Mouse (Mus musculus) embryonic facial prominence, embryonic 11.5 days (tissue): ENCODE results near the gene Tor2a. TPM values are rescaled to one million over a fixed set of nuclear protein-coding genes. Genes with fewer than 3 reads are reported as not detected.

Experiments
- ATAC-seq: fragments of 200-750 bp; cut with Nextera tagmentation; replicated peaks from 2 replicates; pipeline ENCODE4 v1.8.0; 2017; ENCODE audit warnings: low read depth; ENCODE audit not compliant: insufficient number of reproducible peaks, low FRiP score, low TSS enrichment
- DNase-seq: peaks from one replicate; pipeline ENCODE4 v3.0.0-alpha.2; 2015; ENCODE audit warnings: low spot score
- H3K27ac ChIP-seq: fragments of 300-500 bp; sonication (generic); replicated peaks from 2 replicates; pipeline ENCODE4 v1.5.1; 2014; ENCODE audit warnings: mild to moderate bottlenecking, low read depth, low read length, control low read depth
- H3K27me3 ChIP-seq: fragments of 300-500 bp; sonication (generic); 2 replicates; pipeline ENCODE4 v1.6.1; 2014; ENCODE audit warnings: mild to moderate bottlenecking, low read length, moderate library complexity, mixed read lengths; ENCODE audit not compliant: control insufficient read depth, insufficient read depth
- H3K36me3 ChIP-seq: fragments of 300-500 bp; sonication (generic); replicated peaks from 2 replicates; pipeline ENCODE4 v1.6.1; 2014; ENCODE audit warnings: low read depth, mild to moderate bottlenecking, low read length, moderate library complexity, mixed read lengths; ENCODE audit not compliant: control insufficient read depth, insufficient read depth
- H3K4me1 ChIP-seq: fragments of 300-500 bp; sonication (generic); 2 replicates; pipeline ENCODE4 v1.6.1; 2014; ENCODE audit warnings: low read length, mixed read lengths; ENCODE audit not compliant: control insufficient read depth, insufficient read depth
- H3K4me2 ChIP-seq: fragments of 300-500 bp; sonication (generic); 2 replicates; pipeline ENCODE4 v1.6.1; 2014; ENCODE audit warnings: low read depth, mild to moderate bottlenecking, control low read depth, low read length, moderate library complexity
- H3K4me3 ChIP-seq: fragments of 300-500 bp; sonication (generic); 2 replicates; pipeline ENCODE4 v1.5.1; 2014; ENCODE audit warnings: low read depth, low read length, control low read depth
- H3K9ac ChIP-seq: fragments of 300-500 bp; sonication (generic); replicated peaks from 2 replicates; pipeline ENCODE4 v1.6.1; 2014; ENCODE audit warnings: mild to moderate bottlenecking, control low read depth, low read length
- H3K9me3 ChIP-seq: fragments of 300-500 bp; sonication (generic); replicated peaks from 2 replicates; pipeline ENCODE4 v1.6.1; 2016; ENCODE audit warnings: mild to moderate bottlenecking, low read length, inconsistent platforms, mixed read lengths; ENCODE audit not compliant: control insufficient read depth
- WGBS: fragments of 180-500 bp; shearing (Covaris S2); extraction: QIAGEN DNeasy Blood & Tissue Kit; methylation state at CpG from one replicate; pipeline ENCODE4 v1.1.7; 2014; 5-methylcytosine and 5-hydroxymethylcytosine counted together
- polyA plus RNA-seq: library from polyadenylated mRNA; unstranded; fragments of >200 nt; fragmentation: Nextera tagmentation; extraction: Ambion mirVana; gene quantifications from 2 replicates; pipeline ENCODE4 v1.2.1, GENCODE M21; 2014

The Tor2a gene
- polyA plus RNA-seq, 1 experiment from 2014 or later, result 47.8 TPM

DNA sequence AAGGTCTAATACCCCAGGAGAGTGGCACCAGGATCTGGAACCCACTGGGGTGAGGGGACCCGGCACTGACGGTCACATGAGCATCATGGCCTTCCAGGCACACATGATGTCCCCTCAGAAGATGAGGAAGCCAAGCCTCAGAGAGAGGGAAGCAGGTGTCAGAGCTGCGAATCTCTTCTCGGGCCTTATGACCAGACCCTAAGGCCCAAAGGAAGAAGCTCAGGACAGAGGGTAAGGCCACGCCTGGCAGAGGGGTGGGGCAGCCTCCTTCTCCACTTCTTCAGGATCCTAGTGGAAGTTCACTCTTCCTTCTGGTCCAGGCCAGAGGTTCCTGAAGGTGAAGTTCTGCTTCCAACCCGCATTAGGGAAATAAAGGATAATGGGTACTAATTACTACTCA is 24.3 kb upstream of the Tor2a start:
- no peaks in the 10 kb centered on the region for H3K27me3 ChIP-seq
- peaks cover 16% of the 10 kb centered on the region for H3K4me1 ChIP-seq
- DNase-seq, result no peak
- ATAC-seq, result no peak
- H3K9me3 ChIP-seq, result no peaks in the 10 kb centered on the region
- H3K36me3 ChIP-seq, result no peaks in the 10 kb centered on the region
- H3K4me3 ChIP-seq, result no peak overlapping the region
- H3K27ac ChIP-seq, result no peak overlapping the region
- H3K9ac ChIP-seq, result no peak overlapping the region
- WGBS, result 64% methylated on average over 6 of the region's 6 CpGs
- no peak overlapping the region for H3K4me2 ChIP-seq

- Histone ChIP-seq H3K9me3 (no peaks in the 10 kb centered on the region), H3K27ac (no peak overlapping the region), H3K27me3 (no peaks in the 10 kb centered on the region), H3K4me1 (peaks cover 11% of the 10 kb centered on the region), H3K4me3 (no peak overlapping the region), H3K4me2 (no peak overlapping the region), H3K36me3 (no peaks in the 10 kb centered on the region), H3K9ac (no peak overlapping the region)
- ATAC-seq (no peak; the same call in 1 of the 2 replicates), DNase-seq (no peak)
- 38% methylated on average over 4 of the region's 4 CpGs for WGBS
Observed at GRCm38 (mm10) chr2:32734480-32734879, 22.6 kb upstream of the Tor2a start.

DNA sequence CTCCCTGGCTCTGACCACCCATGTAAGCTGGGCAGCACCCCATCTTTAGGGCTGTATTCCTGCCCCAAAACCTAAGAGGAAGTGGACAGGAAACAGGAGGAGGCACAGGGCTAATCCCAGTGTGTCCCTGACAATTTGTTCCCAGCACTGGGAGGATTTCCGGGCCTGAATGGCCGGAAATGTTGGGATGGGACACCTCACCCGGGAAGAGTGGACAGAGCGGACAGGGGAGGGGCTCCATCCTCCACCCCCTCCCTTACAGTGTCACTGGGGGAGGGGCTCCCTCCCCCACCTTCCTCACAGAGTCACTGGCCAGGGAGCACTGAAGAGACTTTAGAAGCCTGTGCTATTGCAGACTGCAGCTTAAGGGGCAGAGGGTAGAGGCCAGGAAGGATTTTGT is 22.1 kb upstream of the Tor2a start:
- no peak for ATAC-seq
- H3K36me3 ChIP-seq, result no peaks in the 10 kb centered on the region
- H3K4me2 ChIP-seq, result no peak overlapping the region
- no peak overlapping the region for H3K9ac ChIP-seq
- peaks cover 11% of the 10 kb centered on the region for H3K4me1 ChIP-seq
- no peaks in the 10 kb centered on the region for H3K27me3 ChIP-seq
- DNase-seq, result no peak
- H3K9me3 ChIP-seq, result no peaks in the 10 kb centered on the region
- WGBS, result 35% methylated on average over 4 of the region's 4 CpGs
- H3K4me3 ChIP-seq, result no peak overlapping the region
- H3K27ac ChIP-seq, result no peak overlapping the region

GRCm38 (mm10) chr2:32736306-32736829 is 20.7 kb upstream of the Tor2a start:
- no peak overlapping the region for H3K27ac ChIP-seq
- H3K9ac ChIP-seq, result no peak overlapping the region
- 63% methylated on average over 3 of the region's 3 CpGs for WGBS
- H3K27me3 ChIP-seq, result peaks cover 6% of the 10 kb centered on the region
- no peaks in the 10 kb centered on the region for H3K9me3 ChIP-seq
- no peak for ATAC-seq
- H3K36me3 ChIP-seq, result no peaks in the 10 kb centered on the region
- no peak overlapping the region for H3K4me2 ChIP-seq
- DNase-seq, result no peak
- no peak overlapping the region for H3K4me3 ChIP-seq
- peaks cover 10% of the 10 kb centered on the region for H3K4me1 ChIP-seq

GRCm38 (mm10) chr2:32737008-32737407 is 20.0 kb upstream of the Tor2a start:
- no peak overlapping the region for H3K9ac ChIP-seq

GRCm38 (mm10) chr2:32739311-32739710 is 17.7 kb upstream of the Tor2a start:
- Histone ChIP-seq H3K4me2 (no peak overlapping the region), H3K36me3 (no peaks in the 10 kb centered on the region), H3K27me3 (peaks cover 10% of the 10 kb centered on the region), H3K27ac (no peak overlapping the region), H3K4me3 (no peak overlapping the region), H3K9ac (no peak overlapping the region), H3K4me1 (peaks cover 12% of the 10 kb centered on the region), H3K9me3 (no peaks in the 10 kb centered on the region)
- ATAC-seq (no peak), DNase-seq (no peak)
- 84% methylated on average over 4 of the region's 4 CpGs for WGBS

More at GRCm38 (mm10) chr2:32737008-32737407, 20.0 kb upstream of the Tor2a start:
- Histone ChIP-seq H3K27ac (no peak overlapping the region), H3K9me3 (no peaks in the 10 kb centered on the region), H3K4me3 (no peak overlapping the region), H3K36me3 (no peaks in the 10 kb centered on the region), H3K4me2 (no peak overlapping the region), H3K4me1 (peaks cover 12% of the 10 kb centered on the region), H3K27me3 (peaks cover 10% of the 10 kb centered on the region)
- DNase-seq, result no peak
- ATAC-seq, result no peak
- WGBS, result 59% methylated on average over 6 of the region's 6 CpGs

DNA sequence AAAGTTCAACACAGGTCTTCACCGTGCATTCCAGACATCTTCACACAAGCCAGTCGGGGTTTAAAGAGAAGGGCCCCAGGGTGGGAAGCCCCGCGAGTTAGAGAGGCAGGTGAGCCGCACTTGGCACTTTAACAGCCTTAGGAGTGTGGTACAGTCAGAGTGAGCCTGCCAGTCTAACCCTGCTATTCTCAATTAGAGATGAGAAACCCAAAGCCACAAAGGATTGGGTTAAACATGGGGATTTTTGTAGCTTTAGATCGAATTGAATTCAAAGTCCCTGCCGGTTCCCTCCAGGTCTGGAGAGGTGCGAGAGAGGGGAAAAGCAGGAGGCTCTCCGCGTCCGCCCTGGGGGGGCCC is 16.1 kb upstream of the Tor2a start, which contains the start of gene 6330409D20Rik:
6330409D20Rik (minus strand) TSS at position 101 of the 357 bp plus-strand sequence.
- ATAC-seq, result no peak
- WGBS, result 7% methylated on average over 11 of the region's 11 CpGs
- DNase-seq, result no peak
- Histone ChIP-seq H3K9me3 (no peaks in the 10 kb centered on the region), H3K4me3 (peak within 1 kb of the TSS; percentile 53), H3K27me3 (peaks cover 10% of the 10 kb centered on the region), H3K4me2 (peak within 1 kb of the TSS; percentile 97), H3K36me3 (no peaks in the 10 kb centered on the region), H3K4me1 (peaks cover 9% of the 10 kb centered on the region), H3K27ac (0 out of 2 replicates have a peak within 1 kb of the TSS, but pooled peaks have one; percentile 47), H3K9ac (peak within 1 kb of the TSS; percentile 48)

DNA sequence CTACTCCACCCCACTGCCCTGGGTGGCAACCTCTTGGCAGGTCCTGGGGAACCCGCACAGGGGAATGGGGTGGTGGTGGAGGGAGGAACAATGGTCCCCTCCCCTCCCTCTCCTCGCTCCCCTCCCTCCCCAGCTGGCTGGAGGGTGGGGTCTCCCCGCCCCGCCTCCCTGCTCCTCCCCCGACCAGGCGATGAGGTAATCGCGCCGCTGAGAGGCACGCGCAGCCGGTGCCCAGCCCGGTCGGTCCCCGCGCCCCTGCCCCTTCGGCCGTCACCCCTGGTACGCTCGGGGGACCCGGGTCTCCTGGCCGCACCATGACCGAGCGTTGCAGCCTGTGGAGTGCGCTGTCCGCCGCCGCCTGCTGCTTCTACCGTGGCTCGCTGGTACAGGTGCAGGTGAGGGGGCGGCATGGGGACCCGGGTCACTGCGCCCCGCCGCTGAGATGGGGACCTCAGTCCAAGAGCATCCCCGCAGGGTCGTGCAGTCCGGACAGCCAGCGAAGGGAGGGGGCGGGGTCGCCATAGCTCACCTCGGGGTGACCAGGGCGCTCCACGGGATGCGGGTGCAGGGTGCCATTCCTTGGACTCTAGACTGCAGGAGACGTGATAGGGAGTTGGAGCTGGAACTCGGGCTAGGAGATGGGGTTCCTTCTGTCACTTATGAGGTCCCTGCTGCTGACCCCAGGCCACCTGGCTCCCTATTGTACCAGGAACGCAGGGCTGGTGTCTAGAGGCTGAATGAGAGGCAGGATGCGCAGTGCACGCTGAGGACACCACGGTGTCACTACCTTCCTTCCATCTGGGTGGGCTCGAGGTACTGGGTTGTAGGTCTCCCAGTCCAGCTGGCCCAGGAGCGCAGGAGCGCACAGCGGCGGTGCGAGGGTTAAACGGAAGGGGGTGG is 15.5 kb upstream of the Tor2a start:
- peaks cover 9% of the 10 kb centered on the region for H3K4me1 ChIP-seq
- peak overlapping the region; percentile 53 for H3K4me3 ChIP-seq
- ATAC-seq (peak; percentile 51), DNase-seq (peak; percentile 74)
- no peaks in the 10 kb centered on the region for H3K9me3 ChIP-seq
- 0 out of 2 replicates have a peak overlapping the region, but pooled peaks have one; percentile 47 for H3K27ac ChIP-seq
- peaks cover 10% of the 10 kb centered on the region for H3K27me3 ChIP-seq
- H3K36me3 ChIP-seq, result no peaks in the 10 kb centered on the region
- H3K9ac ChIP-seq, result peak overlapping the region; percentile 48
- under 1% methylated on average over 52 of the region's 58 CpGs for WGBS
- peak overlapping the region; percentile 97 for H3K4me2 ChIP-seq
